Mouse (Mus musculus) heart, adult 2 months (tissue): ENCODE measurements at regions not wholly inside any gene's neighbourhood (a gene's known extent, or its start where the extent isn't known, plus 50 kb on each side); places are given as distances from the start of the nearest gene placed in this dataset.
"Not testable (repeated sequence)": the region's sequence is repeated elsewhere in the genome, so short reads cannot be mapped to it uniquely, and the experiment has no call there.

Experiments used
- CTCF ChIP-seq: fragments of 200-600 bp; IDR thresholded peaks from 2 replicates; pipeline ENCODE4 v1.8.1; 2022; ENCODE audit warnings: antibody characterized with exemption, mild to moderate bottlenecking, moderate library complexity
- POLR2A ChIP-seq: fragments of 200-500 bp; IDR thresholded peaks from 2 replicates; pipeline ENCODE4 v1.6.1; 2011; ENCODE audit warnings: mild to moderate bottlenecking, low read depth, low read length, control low read depth; ENCODE audit not compliant: insufficient read depth

DNA sequence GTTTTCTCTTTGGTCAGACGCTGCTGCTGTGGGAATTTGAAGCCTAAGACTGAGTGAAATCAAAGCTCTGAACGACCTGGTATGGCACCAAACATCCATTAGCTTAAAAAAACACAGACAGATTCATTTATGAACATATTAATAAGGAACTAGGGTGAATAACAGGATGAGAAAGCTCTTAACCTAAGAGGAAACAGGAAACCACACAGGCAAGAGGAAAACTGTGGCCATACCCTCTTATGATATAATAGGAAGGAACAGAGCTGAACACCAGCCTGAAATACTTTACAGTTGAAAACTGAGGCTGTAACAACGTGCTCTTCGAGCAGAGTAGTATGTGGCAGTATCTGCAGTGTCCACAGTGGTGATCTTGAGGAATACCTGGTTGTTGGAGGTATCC lies 579.5 kb upstream of the Zfp386 start:
- TF ChIP-seq POLR2A, CTCF: not testable (repeated sequence)
